Comparison of ENCODE assay signal across 28 mouse cellular contexts in genomic region chr1:79522394-79522793, GRCm38 (mm10).
"Had no signal": no experiment of that assay in that cellular context is flagged by ENCODE, and none has a peak within 500 bp of the region (broad histone marks: within the 10 kb centered on the region; RNA-seq: fewer than 3 reads in every experiment).

No protein-coding gene starts in this region.

- H3K4me2 ChIP-seq: embryonic facial prominence, embryonic 12.5 days; embryonic facial prominence, embryonic 13.5 days; embryonic facial prominence, embryonic 15.5 days; forebrain, embryonic 12.5 days; forebrain, embryonic 13.5 days; forebrain, embryonic 15.5 days had no signal

- H3K36me3 ChIP-seq: embryonic facial prominence, embryonic 10.5 days; embryonic facial prominence, embryonic 12.5 days; embryonic facial prominence, embryonic 13.5 days; embryonic facial prominence, embryonic 15.5 days; forebrain, embryonic 10.5 days; forebrain, embryonic 12.5 days; forebrain, embryonic 15.5 days had no signal

- H3K4me1 ChIP-seq: embryonic facial prominence, embryonic 10.5 days; embryonic facial prominence, embryonic 12.5 days; embryonic facial prominence, embryonic 13.5 days; embryonic facial prominence, embryonic 15.5 days; forebrain, embryonic 10.5 days; forebrain, embryonic 12.5 days; forebrain, embryonic 13.5 days; forebrain, embryonic 15.5 days had no signal

- H3K27me3 ChIP-seq: embryonic facial prominence, embryonic 12.5 days; embryonic facial prominence, embryonic 15.5 days; forebrain, embryonic 12.5 days; forebrain, embryonic 13.5 days; forebrain, embryonic 15.5 days had no signal

- DNase-seq: cerebellum, adult 18-20 months; cerebellum, adult 2 months; cerebellum, adult 8-10 months; cerebellum, adult 9-10 months; cerebellum, adult 9-11 months; cerebellum, postnatal 10 days; cerebellum, postnatal 14 days; cerebellum, postnatal 25 days; cerebellum, postnatal 36 days; embryo, embryonic 11 days; forebrain, postnatal 0 days; gastrocnemius, adult 2 months; gastrocnemius, postnatal 10 days; gastrocnemius, postnatal 14 days; gastrocnemius, postnatal 25 days; gastrocnemius, postnatal 36 days; heart, adult 11 months had no signal

- ATAC-seq: forebrain, embryonic 13.5 days; forebrain, embryonic 14.5 days; forebrain, embryonic 15.5 days; forebrain, embryonic 16.5 days; forebrain, postnatal 0 days had no signal

- H3K4me3 ChIP-seq: embryonic facial prominence, embryonic 10.5 days; embryonic facial prominence, embryonic 12.5 days; embryonic facial prominence, embryonic 13.5 days; embryonic facial prominence, embryonic 15.5 days; erythroblast, embryonic 14.5 days; forebrain, embryonic 10.5 days; forebrain, embryonic 12.5 days; forebrain, embryonic 13.5 days; forebrain, embryonic 15.5 days; gastrocnemius, adult 2 months had no signal

- H3K9ac ChIP-seq: embryonic facial prominence, embryonic 12.5 days; embryonic facial prominence, embryonic 13.5 days; embryonic facial prominence, embryonic 15.5 days; forebrain, embryonic 12.5 days; forebrain, embryonic 13.5 days; forebrain, embryonic 15.5 days; forebrain, postnatal 0 days had no signal

- H3K9me3 ChIP-seq: embryonic facial prominence, embryonic 10.5 days; embryonic facial prominence, embryonic 12.5 days; embryonic facial prominence, embryonic 13.5 days; embryonic facial prominence, embryonic 15.5 days; forebrain, embryonic 10.5 days; forebrain, embryonic 12.5 days; forebrain, embryonic 13.5 days; forebrain, embryonic 15.5 days had no signal

- H3K27ac ChIP-seq: embryonic facial prominence, embryonic 10.5 days; embryonic facial prominence, embryonic 12.5 days; embryonic facial prominence, embryonic 13.5 days; embryonic facial prominence, embryonic 15.5 days; forebrain, embryonic 10.5 days; forebrain, embryonic 12.5 days; forebrain, embryonic 13.5 days; forebrain, embryonic 15.5 days; gastrocnemius, adult 2 months had no signal
